Mouse (Mus musculus): ENCODE results near the gene Tor4a.

- no peak for TF ChIP-seq CTCF (IDR thresholded peaks at IDR 0.05; ENCODE audit: insufficient read depth, low read length)
- TF ChIP-seq POLR2A (IDR thresholded peaks at IDR 0.05; ENCODE audit: borderline replicate concordance, extremely low read depth, low read depth, low read length): no peak
Measured at GRCm38 (mm10) chr2:25238106-25238505, 41.4 kb upstream of the Tor4a start.
